Mouse (Mus musculus) neural tube, embryonic 14.5 days (tissue): ENCODE data around the gene Hid1. TPM values are rescaled to one million over a fixed set of nuclear protein-coding genes. Genes with fewer than 3 reads are reported as not detected.
A peak's percentile ranks its signal among the peaks of the same experiment; 100 is the strongest.

ENCODE experiments used
- ATAC-seq: fragments of 200-750 bp; cut with Nextera tagmentation; 2 replicates; pipeline ENCODE4 v1.8.0; 2017; ENCODE audit warnings: low read depth, mild to moderate bottlenecking, moderate TSS enrichment, moderate library complexity
- H3K27ac ChIP-seq: fragments of 300-500 bp; sonication (generic); 2 replicates; pipeline ENCODE4 v1.5.1; 2014; ENCODE audit warnings: low read depth, mild to moderate bottlenecking, control low read depth, low read length, moderate library complexity, mixed read lengths
- H3K27me3 ChIP-seq: fragments of 300-500 bp; sonication (generic); 2 replicates; pipeline ENCODE4 v1.6.1; 2014; ENCODE audit warnings: low read length; ENCODE audit not compliant: control insufficient read depth, insufficient read depth
- H3K36me3 ChIP-seq: fragments of 300-500 bp; sonication (generic); 2 replicates; pipeline ENCODE4 v1.6.1; 2014; ENCODE audit warnings: low read length, mixed read lengths; ENCODE audit not compliant: control insufficient read depth, insufficient read depth
- H3K4me1 ChIP-seq: fragments of 300-500 bp; sonication (generic); 2 replicates; pipeline ENCODE4 v1.6.1; 2014; ENCODE audit warnings: low read length; ENCODE audit not compliant: control insufficient read depth, insufficient read depth
- H3K4me2 ChIP-seq: fragments of 300-500 bp; sonication (generic); 2 replicates; pipeline ENCODE4 v1.6.1; 2014; ENCODE audit warnings: mild to moderate bottlenecking, low read depth, low read length, control low read depth
- H3K4me3 ChIP-seq: fragments of 300-500 bp; sonication (generic); 2 replicates; pipeline ENCODE4 v1.5.1; 2014; ENCODE audit warnings: low read depth, low read length, control low read depth, mixed read lengths
- H3K9ac ChIP-seq: fragments of 300-500 bp; sonication (generic); replicated peaks from 2 replicates; pipeline ENCODE4 v1.6.1; 2014; ENCODE audit warnings: low read depth, mild to moderate bottlenecking, control low read depth, low read length, mixed read lengths
- H3K9me3 ChIP-seq: fragments of 300-500 bp; sonication (generic); 2 replicates; pipeline ENCODE4 v1.6.1; 2016; ENCODE audit warnings: low read length; ENCODE audit not compliant: control insufficient read depth
- WGBS: fragments of 180-500 bp; shearing (Covaris S2); extraction: QIAGEN DNeasy Blood & Tissue Kit; methylation state at CpG from one replicate; pipeline ENCODE4 v1.1.7; 2014; 5-methylcytosine and 5-hydroxymethylcytosine counted together
- polyA plus RNA-seq: library from polyadenylated mRNA; unstranded; fragments of >200 nt; fragmentation: Nextera tagmentation; extraction: Ambion mirVana; gene quantifications from 2 replicates; pipeline ENCODE4 v1.2.1, GENCODE M21; 2014

The Hid1 gene
- polyA plus RNA-seq, 1 experiment from 2014 or later = 41.7 TPM

- 0 out of 2 replicates have a peak overlapping the region, but pooled peaks have one; percentile 4 for H3K4me2 ChIP-seq
- H3K36me3 ChIP-seq = no peaks in the 10 kb centered on the region
- no peak overlapping the region for H3K27ac ChIP-seq
- H3K9ac ChIP-seq = 0 out of 2 replicates have a peak overlapping the region, but pooled peaks have one; percentile 11
- 0 out of 2 replicates have a peak, but pooled peaks cover 4% of the 10 kb centered on the region for H3K4me1 ChIP-seq
- H3K27me3 ChIP-seq = peaks cover 65% of the 10 kb centered on the region
- no peak for ATAC-seq
- WGBS = 6% methylated on average over 62 of the region's 63 CpGs
- 0 out of 2 replicates have a peak overlapping the region, but pooled peaks have one; percentile 4 for H3K4me3 ChIP-seq
- H3K9me3 ChIP-seq = no peaks in the 10 kb centered on the region
Measured at GRCm38 (mm10) chr11:115318245-115319027, 49.1 kb downstream of the Hid1 start.

- no peak for ATAC-seq
- Histone ChIP-seq H3K27ac (no peak overlapping the region), H3K36me3 (no peaks in the 10 kb centered on the region), H3K4me1 (0 out of 2 replicates have a peak, but pooled peaks cover 2% of the 10 kb centered on the region), H3K9me3 (no peaks in the 10 kb centered on the region), H3K9ac (no peak overlapping the region), H3K4me2 (no peak overlapping the region), H3K27me3 (peaks cover 56% of the 10 kb centered on the region), H3K4me3 (no peak overlapping the region)
- WGBS = 60% methylated on average over 7 of the region's 7 CpGs
Measured at GRCm38 (mm10) chr11:115317204-115317603, 50.4 kb downstream of the Hid1 start.

DNA sequence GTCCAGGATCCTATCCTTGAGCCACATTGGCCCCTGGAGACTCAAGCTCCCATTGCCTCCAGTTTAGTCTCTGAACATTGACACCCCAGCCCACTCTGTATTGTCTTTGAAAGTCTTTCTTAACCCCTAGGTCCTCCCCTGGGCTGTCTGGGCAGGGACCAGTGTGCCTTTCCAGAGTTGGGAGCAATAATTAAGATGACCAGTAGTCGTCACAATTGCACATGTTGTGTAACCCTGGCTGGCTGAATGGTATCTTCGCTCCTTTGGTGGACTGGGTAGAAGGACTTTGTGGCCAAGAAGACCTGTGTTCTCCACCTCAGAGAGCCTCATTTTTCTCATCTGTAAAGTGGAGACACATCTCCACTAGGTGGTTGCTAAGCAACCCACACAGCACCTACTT lies 53.3 kb downstream of the Hid1 start:
- H3K36me3 ChIP-seq = no peaks in the 10 kb centered on the region
- no peak for ATAC-seq
- H3K9ac ChIP-seq = no peak overlapping the region
- no peak overlapping the region for H3K4me3 ChIP-seq
- 51% methylated on average over 2 of the region's 2 CpGs for WGBS
- H3K27me3 ChIP-seq = peaks cover 31% of the 10 kb centered on the region
- H3K4me1 ChIP-seq = no peaks in the 10 kb centered on the region
- no peaks in the 10 kb centered on the region for H3K9me3 ChIP-seq
- no peak overlapping the region for H3K4me2 ChIP-seq
- H3K27ac ChIP-seq = no peak overlapping the region

DNA sequence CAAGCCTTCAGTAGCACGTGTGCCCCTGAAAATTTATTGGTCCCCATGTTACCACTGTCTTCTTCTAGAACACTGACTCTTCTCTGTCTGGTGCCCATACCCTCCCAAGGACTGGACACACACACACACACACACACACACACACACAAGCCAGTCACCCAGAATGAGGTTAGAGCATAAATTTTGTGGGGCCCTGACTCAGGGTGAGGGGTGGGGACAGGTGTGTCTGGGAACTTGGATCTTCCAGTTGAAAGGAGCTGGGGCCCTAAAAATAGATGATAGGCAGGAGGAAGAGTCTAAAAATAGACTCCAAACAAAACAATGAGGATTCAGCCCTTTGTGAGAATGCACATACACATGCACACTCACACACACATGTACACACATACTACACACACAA lies 58.8 kb downstream of the Hid1 start:
- no peak for ATAC-seq
- no peak overlapping the region for H3K9ac ChIP-seq
- H3K9me3 ChIP-seq = no peaks in the 10 kb centered on the region
- no peak overlapping the region for H3K27ac ChIP-seq
- no peak overlapping the region for H3K4me2 ChIP-seq
- no peaks in the 10 kb centered on the region; the same call in 1 of the 2 replicates for H3K27me3 ChIP-seq
- H3K4me3 ChIP-seq = no peak overlapping the region
- no peaks in the 10 kb centered on the region for H3K36me3 ChIP-seq
- no peaks in the 10 kb centered on the region for H3K4me1 ChIP-seq
- WGBS = 72% methylated on average over 1 of the region's 1 CpGs

DNA sequence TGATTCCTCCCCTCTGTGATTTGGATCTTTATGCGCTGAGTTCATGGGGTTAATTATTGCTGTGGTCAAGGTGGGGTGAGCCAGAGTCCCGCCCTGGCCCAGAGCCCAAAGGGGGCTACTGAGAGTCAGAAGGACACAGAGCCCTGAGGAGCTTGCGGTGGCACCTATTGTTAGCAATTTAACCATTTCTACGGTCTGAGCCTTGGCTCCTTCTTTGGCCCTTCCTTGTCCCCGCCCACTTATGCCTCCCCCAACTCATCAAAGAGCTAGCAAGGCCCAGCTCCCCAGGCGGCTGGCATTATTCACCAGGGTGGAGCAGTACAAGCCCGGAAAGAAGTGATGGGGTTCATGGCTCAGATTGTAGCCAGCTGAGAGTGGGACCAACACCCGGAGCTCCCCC lies 60.7 kb downstream of the Hid1 start, which contains the start of gene Otop2:
Gene Otop2 (plus strand): TSS at position 301 of the 400 bp plus-strand sequence.
- Histone ChIP-seq H3K27me3 (no peaks in the 10 kb centered on the region; the same call in 1 of the 2 replicates), H3K27ac (no peak within 1 kb of the TSS), H3K9me3 (no peaks in the 10 kb centered on the region), H3K4me3 (no peak within 1 kb of the TSS), H3K9ac (no peak within 1 kb of the TSS), H3K36me3 (no peaks in the 10 kb centered on the region), H3K4me2 (no peak within 1 kb of the TSS), H3K4me1 (no peaks in the 10 kb centered on the region)
- no peak for ATAC-seq
- 6% methylated on average over 8 of the region's 8 CpGs for WGBS

DNA sequence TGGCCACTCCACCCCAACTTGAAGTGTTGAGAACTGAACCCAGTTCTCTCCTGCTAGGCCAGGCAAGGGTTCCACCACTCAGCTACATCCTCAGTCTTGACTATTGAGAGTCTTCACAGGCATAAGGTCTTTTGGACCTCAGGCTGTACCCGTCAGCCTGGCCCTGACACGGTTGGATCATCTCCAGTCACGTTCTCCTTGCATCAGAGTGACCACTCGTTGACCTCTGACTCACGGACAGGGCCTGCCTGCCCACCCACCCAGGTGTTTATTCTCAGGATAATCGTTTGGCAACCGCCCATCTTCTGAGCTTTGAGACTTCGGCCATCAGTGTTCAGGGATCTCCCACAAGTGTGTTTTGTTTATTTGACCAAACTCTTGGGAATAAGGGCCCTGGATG lies 64.4 kb downstream of the Hid1 start:
- H3K9me3 ChIP-seq = no peaks in the 10 kb centered on the region
- 85% methylated on average over 8 of the region's 8 CpGs for WGBS
- no peaks in the 10 kb centered on the region; the same call in 1 of the 2 replicates for H3K27me3 ChIP-seq
- H3K4me1 ChIP-seq = no peaks in the 10 kb centered on the region
- H3K4me3 ChIP-seq = no peak overlapping the region
- H3K36me3 ChIP-seq = no peaks in the 10 kb centered on the region
- ATAC-seq = no peak
- no peak overlapping the region for H3K4me2 ChIP-seq
- no peak overlapping the region for H3K27ac ChIP-seq
- no peak overlapping the region for H3K9ac ChIP-seq

DNA sequence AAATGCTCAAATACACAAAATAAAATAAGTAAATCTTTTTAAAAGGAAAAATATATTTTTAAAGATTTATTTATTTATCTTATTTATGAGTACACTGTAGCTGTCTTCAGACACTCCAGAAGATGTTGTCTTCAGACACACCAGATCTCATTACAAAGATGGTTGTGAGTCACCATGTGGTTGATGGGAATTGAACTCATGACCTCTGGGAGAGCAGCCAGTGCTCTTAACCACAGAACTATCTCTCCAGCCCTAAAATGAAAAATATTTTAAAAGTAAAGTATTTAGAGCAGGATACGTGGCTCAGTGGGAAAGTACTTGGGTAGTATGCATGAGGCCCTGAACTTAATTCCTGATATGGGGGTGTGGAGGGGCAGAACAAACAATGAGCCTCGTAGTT lies 66.2 kb downstream of the Hid1 start:
- Histone ChIP-seq H3K27me3 (no peaks in the 10 kb centered on the region; the same call in 1 of the 2 replicates), H3K9ac (no peak overlapping the region), H3K4me2 (no peak overlapping the region), H3K4me1 (no peaks in the 10 kb centered on the region), H3K4me3 (no peak overlapping the region), H3K36me3 (no peaks in the 10 kb centered on the region), H3K27ac (no peak overlapping the region), H3K9me3 (no peaks in the 10 kb centered on the region)
- no peak for ATAC-seq
- 88% methylated on average over 2 of the region's 2 CpGs for WGBS

- Histone ChIP-seq H3K9ac (no peak overlapping the region), H3K27ac (no peak overlapping the region), H3K4me1 (no peaks in the 10 kb centered on the region), H3K4me3 (no peak overlapping the region), H3K4me2 (no peak overlapping the region), H3K27me3 (no peaks in the 10 kb centered on the region; the same call in 1 of the 2 replicates), H3K36me3 (no peaks in the 10 kb centered on the region), H3K9me3 (no peaks in the 10 kb centered on the region)
- no peak for ATAC-seq
- 82% methylated on average over 4 of the region's 4 CpGs for WGBS
Measured at GRCm38 (mm10) chr11:115300745-115301144, 66.8 kb downstream of the Hid1 start.

- H3K9me3 ChIP-seq = no peaks in the 10 kb centered on the region
- no peaks in the 10 kb centered on the region for H3K4me1 ChIP-seq
- no peaks in the 10 kb centered on the region for H3K27me3 ChIP-seq
- no peak for ATAC-seq
- no peak overlapping the region for H3K27ac ChIP-seq
- 68% methylated on average over 8 of the region's 8 CpGs for WGBS
- no peak overlapping the region for H3K4me3 ChIP-seq
- H3K4me2 ChIP-seq = no peak overlapping the region
- no peaks in the 10 kb centered on the region for H3K36me3 ChIP-seq
- H3K9ac ChIP-seq = no peak overlapping the region
Measured at GRCm38 (mm10) chr11:115298160-115298559, 69.4 kb downstream of the Hid1 start.
